Mouse (Mus musculus): Measurements from ENCODE around the gene Tpi1.

Tpi1 gene

DNA sequence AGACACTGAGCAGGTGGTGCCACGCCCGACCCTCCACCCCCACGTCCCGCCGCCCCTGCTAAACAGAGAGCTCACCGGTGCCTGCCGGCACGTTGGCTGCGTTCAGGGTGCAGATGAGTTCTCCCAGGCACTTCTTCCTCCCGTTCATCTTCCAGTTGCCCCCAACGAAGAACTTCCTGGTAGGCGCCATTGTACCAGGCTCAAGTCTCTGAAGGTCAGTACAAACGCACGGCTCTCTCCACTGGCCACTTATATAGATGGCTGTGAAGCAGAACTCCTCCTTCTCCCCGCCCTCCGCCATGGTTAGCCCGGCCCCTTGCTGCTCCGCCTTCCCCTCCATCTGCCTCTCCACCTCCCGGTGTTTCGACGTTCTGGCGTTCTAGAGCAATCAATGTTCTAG lies at the start of gene Tpi1:
Tpi1 (minus strand) TSS at position 364 of the 400 bp plus-strand sequence.
- ATAC-seq (ENCODE audit: low TSS enrichment) = peak; percentile 66

DNA sequence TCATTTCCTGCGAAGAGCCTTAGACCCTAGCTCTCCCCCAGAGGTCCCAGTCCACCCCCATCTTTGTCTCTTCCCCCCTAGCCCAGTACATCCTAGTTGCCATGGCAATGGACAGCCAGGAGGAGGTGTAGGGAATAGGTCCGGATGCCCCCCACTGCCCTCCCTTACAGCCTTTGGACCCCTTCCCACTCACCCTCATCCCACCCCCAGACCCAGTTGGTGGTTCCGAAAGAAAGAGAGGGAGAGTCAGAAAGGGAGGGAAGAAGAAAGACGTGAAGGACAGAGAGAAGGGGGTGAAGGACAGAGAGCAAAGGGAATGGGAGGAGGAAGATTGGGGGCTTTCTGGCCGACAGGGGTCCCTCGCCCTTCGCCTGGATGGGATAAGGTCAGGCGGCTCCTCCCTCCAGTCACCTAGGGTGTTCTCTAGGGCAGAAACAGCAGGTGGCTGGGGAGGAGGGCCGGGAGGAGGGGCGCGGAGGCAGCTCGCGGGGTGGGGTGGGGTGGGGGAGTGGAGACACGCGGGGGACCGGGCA lies 49.1 kb upstream of the Tpi1 start:
- ATAC-seq (ENCODE audit: low TSS enrichment) = no peak

DNA sequence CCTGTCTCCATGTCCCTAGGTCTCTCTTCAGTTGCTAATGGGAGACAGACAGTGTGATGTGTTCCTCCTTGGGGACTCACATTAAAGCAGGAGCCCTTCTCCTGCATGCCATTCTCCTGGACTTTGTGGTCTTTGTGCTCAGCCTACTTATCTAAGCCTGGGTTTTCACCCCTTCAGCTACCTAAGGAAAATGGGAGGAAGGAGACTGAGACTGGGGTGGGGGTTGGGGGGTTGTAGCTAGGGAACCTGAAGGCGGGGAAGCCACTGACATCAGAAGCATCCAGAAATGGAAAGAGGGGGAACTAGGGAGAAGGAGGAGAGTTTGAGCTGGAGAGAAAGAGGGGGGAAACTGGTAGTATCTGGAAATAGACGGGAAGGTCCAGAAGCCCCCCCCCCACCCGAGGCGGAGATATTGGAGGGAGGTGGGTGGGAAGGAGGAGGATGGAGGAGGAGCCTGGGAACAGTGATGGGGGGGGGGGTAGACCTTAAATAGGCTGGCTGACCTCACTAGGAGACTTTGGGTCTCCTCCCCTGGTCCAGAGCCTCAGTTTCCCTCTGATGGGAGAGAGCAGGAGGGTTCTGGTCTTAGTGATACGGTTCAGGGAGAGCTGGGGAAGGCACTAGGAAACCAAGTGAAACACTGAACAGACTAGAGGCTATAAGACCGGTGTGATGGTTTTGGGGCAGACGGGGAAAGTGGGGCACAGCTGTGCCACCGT lies 48.5 kb upstream of the Tpi1 start:
- 0 out of 2 replicates have a peak, but pooled peaks have one; percentile 8 for ATAC-seq (ENCODE audit: low TSS enrichment)

DNA sequence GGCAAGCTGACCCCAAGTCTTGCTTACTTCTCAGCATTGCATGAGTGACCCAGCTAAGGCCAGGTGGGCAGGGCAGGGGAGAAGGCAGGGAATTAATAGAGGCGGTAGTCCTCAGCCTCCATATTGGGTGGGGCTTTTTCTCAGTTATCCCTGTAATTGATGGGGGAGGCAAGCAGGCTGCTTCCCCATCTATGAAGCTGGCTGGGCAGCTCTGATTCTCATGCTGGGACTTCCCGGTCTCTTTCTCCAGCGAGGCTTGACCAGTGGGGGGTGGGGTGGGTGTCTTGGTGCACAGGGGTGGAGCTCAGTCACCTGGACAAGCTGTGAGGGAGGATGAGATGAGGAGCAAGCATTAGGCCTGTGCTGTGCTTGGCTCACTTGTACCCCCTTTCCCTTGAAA lies 47.7 kb upstream of the Tpi1 start:
- ATAC-seq (ENCODE audit: low TSS enrichment) = no peak

DNA sequence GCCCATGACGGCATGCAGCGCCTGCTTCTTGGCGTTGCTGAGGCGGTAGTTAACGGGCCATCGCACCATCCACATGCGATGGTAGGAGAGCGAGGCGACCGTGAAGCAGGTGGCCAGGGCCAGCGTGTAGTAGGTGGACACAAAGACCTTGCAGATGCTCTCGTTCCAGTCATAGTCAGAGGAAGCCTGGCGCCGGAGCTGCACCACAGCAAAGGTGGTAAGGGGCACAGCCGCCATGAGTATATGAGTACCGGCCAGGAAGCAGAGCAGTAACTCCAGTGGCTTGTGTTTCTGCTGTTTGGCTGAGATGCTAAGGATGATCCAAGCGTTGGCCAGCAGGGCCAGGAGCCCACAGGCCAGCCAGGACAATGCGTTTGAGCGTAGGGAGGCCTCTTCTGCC lies 47.2 kb upstream of the Tpi1 start:
- ATAC-seq (ENCODE audit: low TSS enrichment) = no peak

DNA sequence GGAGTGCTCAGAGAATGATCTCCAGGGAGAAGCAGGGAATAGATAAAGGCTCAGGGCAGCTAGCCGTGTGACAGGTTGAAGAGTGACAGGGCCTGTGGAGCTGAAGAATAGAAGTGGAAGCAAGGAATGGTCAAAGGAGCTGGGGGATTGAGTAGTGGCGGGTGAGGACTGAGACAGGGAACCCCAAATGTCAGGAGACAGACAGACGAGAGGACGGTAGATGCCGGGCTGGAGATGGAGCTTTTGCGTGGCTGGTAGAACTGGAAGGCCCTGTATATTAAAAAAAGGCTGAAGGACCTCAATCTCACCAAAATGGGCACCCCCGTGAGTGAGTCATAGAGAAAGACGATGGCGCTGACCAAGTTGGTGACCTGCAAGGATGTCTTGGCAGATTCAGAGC lies 46.4 kb upstream of the Tpi1 start:
- ATAC-seq (ENCODE audit: low TSS enrichment) = no peak

DNA sequence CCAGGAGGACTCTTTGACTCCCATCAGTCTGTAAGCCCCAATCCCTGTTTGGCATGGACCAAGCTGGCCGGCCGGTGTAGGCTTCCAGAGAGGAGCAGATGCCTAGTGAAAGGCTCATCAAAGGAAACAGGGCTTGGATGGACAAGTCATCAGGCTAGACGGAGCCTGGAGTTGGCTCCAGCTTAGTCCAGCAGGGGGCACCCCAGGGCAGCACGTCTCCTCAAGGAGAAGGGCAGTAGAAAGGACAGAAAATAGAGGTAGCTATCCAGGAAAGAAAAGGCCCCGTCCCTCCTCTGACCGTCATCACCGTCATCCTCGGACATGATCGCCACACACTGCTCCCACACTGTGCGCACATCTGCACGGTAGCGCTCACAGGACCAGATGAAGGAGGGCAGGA lies 45.6 kb upstream of the Tpi1 start:
- ATAC-seq (ENCODE audit: low TSS enrichment) = peak; percentile 18

DNA sequence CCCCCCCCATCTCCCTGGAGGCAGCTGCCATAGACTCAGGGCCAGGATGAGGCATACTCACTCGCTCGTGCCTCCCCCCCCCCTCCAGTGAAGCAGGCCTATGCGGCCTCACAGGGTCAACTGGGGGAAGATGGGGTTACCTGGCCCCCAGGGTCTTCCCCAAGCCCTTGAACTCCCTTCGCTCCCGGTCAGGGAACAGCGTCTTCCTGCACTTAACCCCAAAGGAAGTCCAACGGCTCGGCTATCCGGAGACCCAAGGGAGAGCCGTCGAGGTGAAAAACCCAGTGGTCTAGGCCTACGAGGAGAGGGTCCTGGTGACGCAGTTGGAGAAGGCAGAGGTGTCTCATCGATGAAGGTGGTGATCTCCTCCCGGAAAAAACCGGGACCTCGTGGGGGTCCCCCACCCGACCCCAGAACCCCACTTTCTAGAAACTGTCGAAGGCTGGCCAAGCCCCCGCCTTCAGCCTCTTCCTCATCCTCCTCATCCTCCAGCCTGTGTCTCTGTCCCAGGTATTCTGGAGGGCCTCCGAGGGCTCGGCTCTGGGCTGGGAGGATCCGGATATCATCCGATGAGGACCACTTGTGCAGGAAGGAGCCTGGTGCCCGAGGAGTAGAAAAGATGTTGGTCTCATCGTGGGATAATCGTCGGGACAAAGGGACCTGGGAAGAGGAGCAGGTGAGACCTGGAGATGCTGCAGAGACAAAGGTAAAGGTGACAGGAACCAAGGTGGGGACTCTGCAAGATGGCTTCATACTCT lies 44.6 kb upstream of the Tpi1 start:
- ATAC-seq (ENCODE audit: low TSS enrichment) = no peak

DNA sequence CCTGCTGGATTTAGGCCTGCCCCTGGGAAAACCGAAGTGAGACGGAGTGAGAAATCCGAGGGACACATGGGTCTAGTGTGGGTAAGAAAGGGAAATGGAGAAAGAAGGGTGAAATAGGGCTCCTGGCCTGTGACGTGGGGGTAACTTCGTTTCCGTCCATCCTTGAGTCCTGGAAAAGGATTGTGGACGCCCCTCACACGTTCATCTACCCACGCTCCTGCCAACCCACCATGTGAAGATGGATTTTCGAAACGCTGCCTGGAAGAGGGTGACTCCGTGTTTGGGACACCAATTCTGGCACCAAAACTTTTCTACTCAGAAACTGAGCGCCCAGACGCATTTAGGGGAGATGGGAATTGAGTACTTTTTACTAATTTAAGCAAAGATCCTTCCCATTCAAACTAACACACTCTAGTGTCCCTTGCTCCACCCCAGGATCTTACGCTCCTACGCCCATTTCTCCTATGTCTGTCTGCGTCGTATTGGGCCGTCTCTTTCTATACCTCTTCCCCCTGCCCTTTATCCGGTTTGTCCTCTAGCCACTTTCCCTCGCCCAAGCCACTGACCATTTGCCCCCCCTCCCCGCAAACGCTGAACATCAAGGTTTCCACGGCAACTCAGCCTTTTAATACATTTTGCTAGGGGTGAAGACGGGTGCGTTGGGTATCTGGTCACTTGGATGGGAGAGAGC lies 43.9 kb upstream of the Tpi1 start:
- ATAC-seq (ENCODE audit: low TSS enrichment) = no peak

DNA sequence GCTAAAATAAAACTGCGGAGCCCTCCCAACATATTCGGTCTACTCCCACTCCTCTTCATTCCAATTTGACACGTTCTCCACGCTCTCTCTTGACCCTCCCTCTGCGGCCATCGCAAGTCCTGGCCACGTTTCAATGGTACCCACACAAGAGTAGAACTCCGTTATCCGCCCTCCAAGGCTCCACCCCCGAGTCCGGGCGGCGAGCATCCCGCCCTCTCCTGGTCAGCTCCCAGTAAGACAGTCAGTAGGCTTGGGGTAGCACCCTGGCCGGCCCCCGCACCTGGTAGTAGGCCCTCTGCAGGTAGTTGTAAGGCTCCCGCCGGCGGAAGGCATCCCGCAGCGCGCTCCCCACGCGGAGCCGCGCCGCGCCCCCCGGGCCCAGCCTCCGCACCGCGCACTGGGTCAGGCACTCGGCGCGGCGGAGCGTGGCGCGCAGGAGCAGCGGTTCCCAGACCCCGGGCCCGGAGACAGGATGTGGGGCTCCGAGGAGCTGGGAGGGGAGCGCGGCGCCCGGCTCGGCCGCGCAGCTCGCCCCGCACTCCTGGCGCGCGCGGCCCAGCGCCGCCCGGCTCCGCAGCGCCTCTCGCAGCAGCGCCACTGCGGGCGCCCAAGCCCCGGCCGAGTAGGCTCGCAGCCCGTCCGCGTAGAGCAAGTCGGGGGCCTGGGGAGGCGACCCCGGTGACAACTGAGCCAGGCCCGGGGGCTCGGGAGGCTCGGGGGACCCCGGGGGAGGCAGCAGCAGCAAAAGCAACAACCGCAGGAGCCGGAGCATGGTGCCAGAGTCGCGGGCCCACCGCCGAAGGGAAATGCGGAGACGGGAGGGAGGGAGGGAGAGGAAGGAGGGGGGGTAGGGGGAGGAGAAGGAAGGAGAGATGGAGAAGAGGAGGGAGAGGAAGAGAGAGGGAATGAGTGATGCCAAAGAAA lies 43.1 kb upstream of the Tpi1 start, which contains the start of gene P3h3:
P3h3 (minus strand) TSS at position 837 of the 924 bp plus-strand sequence.
- peak; percentile 58 for ATAC-seq (ENCODE audit: low TSS enrichment)

DNA sequence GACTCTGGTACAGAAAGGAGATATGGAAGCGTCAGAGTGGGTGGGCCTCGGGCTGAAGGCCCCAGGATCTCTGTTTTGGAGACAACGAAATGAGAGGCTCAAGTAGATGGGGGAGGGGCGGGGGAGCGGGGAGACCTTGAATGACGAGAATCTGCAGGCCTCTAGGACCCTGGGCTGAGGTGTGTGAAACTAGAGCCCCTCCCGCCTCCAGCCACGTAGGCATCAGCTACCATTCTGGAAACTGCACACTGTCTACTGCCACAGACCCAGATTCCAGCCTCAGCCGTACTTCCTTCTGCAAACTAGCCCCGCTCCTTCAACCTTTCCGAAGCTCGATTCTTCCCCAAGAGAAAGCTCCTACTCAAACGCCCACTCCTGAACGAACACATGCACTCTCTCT lies 42.2 kb upstream of the Tpi1 start:
- ATAC-seq (ENCODE audit: low TSS enrichment) = peak; percentile 20; the same call in 1 of the 2 replicates

DNA sequence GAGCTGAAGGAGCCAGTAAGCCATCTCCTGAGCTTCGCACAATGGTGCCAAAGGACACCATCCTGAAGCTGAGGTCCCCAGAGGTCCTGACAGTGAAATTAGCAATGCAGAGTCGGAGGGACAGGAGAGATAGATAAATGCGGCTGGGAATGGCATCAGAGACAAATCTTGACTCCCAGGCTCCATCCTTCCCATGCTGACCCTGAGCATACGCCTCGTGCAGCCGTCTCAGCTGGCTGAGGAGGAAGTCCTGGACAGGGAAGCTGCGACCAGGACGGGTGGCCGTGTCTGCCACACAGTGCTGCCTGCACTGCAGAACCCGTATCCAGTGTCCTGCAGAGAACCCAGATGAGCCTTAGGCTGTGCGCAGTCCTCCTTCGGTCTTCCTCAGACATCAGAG lies 40.6 kb upstream of the Tpi1 start:
- no peak for ATAC-seq (ENCODE audit: low TSS enrichment)

DNA sequence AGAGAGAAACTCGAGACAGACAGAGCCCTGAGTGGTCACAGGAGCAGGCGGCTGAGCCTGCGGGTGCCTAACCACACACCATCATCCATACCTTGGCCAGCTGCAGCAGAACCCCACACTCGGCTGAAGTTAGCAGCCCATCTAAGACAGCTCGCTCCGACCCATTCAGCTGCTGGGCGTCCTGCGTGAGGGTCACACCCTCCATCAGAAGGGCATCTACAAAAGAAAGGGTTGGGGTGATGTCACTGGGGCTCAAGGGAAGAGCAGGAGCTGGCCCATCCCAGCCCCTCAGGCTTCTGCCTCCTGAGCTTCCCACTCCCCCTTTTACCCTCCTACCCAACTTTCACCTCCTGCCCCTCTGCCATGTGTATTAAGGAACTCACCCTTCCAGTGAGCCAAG lies 36.4 kb upstream of the Tpi1 start:
- no peak for ATAC-seq (ENCODE audit: low TSS enrichment)

DNA sequence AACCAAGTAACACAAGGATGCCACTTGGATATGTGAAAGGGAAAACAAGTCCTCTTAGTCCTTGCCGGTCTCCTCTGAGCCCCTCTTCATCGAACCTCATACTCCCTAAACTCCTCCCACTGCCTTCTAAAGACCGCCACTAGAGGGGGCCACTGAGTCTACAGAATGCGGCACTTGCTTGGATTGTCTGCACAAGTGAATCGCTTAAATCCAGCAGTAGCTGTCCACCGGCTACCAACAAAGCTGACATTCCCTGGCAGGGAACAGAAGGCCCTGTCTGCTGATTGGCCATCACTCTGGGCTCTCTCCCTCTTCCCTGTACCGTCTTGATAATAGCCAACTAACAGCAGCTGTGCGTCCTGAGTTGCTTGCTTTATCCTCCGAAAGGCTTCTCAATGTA lies 33.2 kb upstream of the Tpi1 start:
- peak; percentile 92 for ATAC-seq (ENCODE audit: low TSS enrichment)

DNA sequence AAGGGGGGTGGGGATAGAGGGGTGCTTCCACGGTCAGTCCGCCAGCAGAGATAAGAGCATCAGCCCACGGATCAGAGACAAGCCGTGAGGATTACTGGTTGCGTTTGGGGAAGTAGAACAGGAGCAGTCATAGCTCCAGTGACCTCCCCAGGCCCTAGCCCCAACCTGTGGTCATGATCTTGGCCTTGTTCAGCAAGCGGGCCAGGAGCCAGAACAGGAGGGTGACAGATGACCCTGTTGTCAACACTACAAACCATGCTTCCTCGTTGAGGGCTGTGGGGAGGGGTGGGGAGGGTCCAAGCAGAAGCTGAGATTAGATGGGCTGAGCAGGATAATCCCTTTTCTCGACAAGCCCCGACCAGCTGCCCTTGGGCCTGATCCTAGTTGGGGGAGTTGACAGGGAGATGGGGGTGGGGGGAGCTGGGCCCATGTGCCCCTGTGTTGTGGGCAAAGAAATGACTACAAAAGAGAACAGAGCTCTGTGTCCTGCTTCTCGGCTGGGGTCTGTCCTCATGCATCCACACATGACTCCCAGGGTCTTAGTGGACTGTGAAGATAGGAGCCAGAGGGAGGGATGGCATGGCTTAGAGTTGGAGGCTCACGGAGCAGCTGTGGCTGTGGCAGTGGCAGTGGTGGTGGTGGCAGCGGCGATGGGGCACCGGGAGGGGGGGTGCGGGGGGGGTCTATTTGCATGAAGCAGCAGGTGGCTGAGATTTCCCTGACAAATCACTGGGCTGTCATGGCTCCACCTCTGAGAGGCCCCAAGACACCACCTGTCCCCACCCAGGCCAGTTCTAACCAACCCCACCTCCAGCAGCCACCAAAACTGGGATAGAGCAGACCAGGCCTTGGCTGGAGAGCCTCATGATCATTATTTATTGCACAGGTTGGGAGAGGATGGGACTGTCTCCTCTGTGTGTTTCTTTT lies 26.4 kb upstream of the Tpi1 start, which contains the start of gene Gnb3:
Gnb3 (minus strand) TSS at position 35 of the 927 bp plus-strand sequence.
- ATAC-seq (ENCODE audit: low TSS enrichment) = no peak

DNA sequence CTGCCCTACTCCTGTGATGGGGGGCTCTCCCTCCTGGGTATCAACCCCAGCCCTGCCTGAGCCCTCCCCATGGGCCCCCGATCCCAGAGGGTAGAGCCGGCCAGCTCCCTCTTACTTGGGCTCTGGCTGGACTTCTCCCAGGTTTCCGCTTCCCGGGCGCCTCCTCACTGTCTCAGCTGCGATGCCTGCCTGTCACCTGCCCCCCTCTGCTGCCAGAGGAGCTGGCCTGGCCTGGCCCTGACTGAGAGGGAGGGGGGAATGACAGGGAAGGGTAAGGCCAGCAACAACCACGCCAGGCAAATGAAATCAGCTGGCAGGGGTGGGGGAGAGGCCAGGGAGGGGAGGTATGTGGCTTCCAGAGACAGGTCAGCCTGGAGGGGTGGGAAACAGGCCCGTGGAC lies 25.7 kb upstream of the Tpi1 start:
- ATAC-seq (ENCODE audit: low TSS enrichment) = no peak

DNA sequence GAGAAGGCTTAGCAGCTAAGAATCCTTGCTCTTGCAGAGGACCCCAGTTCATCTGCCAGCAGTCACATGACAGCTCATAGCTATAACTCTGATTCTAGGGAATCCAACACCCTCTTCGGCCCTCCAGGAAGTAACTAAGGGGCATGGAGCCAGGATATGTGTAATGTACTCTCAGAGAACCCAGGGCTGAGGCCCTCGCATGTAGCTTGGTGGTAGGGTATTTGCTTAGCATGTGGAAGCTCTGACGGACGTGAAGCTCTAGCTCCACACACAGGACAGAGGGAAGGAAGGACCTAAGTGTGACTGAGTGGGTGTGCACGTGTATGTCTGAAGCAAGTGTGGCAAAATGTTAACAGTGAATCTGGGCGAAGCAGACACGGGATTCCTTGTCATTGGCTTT lies 22.3 kb upstream of the Tpi1 start:
- ATAC-seq (ENCODE audit: low TSS enrichment) = 0 out of 2 replicates have a peak, but pooled peaks have one; percentile 24

DNA sequence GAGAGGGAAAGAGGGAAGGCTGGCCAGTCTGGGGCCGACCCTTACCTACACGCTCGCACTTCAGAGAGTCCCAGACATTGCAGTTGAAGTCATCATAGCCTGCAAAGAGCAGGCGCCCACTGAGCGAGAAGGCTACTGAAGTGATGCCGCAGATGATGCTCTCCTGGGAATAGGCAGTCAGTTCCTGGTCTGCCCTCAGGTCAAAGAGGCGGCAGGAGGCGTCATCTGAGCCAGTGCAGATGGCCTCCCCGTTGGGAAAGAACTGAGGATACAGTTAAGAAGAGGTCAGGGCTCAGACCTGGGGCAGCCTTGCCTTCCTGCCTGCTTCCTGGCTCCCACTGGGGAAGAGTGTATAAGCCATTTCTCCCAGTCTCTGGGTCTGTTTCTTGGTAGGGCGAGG lies 21.4 kb upstream of the Tpi1 start:
- no peak for ATAC-seq (ENCODE audit: low TSS enrichment)

DNA sequence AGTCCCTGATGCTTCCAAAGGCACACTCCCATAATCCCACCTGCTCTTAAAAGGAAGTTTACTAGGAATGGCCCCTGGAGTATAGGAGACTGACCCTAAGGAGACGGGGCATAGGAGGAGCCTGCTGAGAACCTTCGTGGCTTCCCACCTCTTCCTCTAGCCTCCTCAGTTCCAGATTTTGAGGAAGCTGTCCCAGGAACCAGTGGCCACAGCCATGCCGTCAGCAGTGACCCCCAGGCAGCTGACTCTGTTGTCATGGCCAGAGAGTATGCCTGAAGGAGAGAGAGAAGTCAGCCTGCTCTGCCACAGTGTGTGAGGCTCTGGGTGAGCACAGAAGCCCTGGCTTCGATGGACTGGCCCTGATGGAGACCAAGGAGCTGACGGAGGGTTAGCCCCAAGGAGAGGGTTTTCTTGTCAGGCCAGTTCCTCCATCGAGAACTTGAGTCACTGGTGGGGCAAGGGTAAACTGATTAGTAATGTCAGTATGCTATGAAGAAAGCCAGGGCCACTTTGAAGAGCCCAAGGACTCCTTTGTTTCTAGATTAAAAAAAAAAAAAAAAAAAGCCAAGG lies 20.5 kb upstream of the Tpi1 start:
- ATAC-seq (ENCODE audit: low TSS enrichment) = no peak

DNA sequence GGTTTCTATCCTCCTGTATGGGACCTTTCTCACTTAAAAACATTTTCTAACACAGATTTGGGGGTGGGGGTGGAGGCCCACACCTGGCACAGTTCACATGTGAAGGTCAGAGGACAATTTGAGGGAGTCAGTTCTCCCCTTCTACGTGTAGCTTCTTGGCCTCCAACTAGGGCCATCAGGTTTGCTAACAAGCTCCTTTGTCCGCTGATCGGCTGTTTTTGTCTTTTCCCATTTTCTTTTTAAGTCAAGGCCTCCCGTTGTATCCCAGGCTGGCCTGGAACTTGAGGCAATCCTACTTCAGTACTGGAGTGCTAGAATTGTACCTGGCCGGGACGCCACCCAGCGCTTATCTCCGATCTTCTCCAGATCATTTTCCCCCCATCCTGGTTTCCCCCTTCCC lies 17.6 kb upstream of the Tpi1 start:
- ATAC-seq (ENCODE audit: low TSS enrichment) = no peak

All from frontal cortex, adult (tissue).